In the genomic region with DNA sequence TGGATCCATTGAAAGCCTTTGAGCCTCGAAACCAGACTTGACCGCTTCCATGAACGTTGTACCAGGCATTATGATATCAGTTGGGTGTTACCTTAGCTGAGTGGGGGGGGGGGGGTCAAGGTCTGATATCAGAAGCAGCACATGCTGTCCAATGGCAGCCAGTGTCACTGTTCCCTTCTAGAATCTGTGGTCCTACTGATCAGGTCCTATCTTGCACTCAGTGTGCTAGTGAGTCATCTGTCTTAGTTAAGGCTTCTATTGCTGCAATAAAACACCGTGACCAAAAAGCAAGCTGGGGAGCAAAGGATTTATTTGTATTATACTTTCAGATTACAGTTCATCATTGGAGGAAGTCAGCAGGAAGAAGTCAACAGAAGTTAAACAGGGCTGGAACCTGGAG, we compare ENCODE assay signal across 17 mouse cellular contexts. TPM values are rescaled to one million over a fixed set of nuclear protein-coding genes. Genes with fewer than 3 reads are reported as not detected.
"Had no signal": no experiment of that assay in that cellular context is flagged by ENCODE, and none has a peak within 500 bp of the region (broad histone marks: within the 10 kb centered on the region; RNA-seq: fewer than 3 reads in every experiment).

No protein-coding gene starts in this region.

- ATAC-seq: midbrain, embryonic 16.5 days had no signal

- H3K4me2 ChIP-seq: limb, embryonic 15.5 days; lung, embryonic 14.5 days; midbrain, embryonic 12.5 days; neural tube, embryonic 13.5 days had no signal

- H3K27me3 ChIP-seq: limb, embryonic 15.5 days; megakaryocyte, embryonic 14.5 days; midbrain, embryonic 12.5 days; neural tube, embryonic 13.5 days had no signal

- H3K9me3 ChIP-seq: limb, embryonic 15.5 days; megakaryocyte, embryonic 14.5 days; midbrain, embryonic 12.5 days; neural tube, embryonic 13.5 days had no signal

- DNase-seq: kidney, adult 2 months; kidney, postnatal 25 days; layer of hippocampus, adult 9-11 months; layer of hippocampus, postnatal 36 days; lung, embryonic 14.5 days; lung, postnatal 10 days; right cerebral cortex, postnatal 25 days; thymus, postnatal 14 days had no signal

- H3K27ac ChIP-seq: limb, embryonic 15.5 days; macrophage; midbrain, embryonic 12.5 days; neural tube, embryonic 13.5 days had no signal

- H3K4me3 ChIP-seq: limb, embryonic 15.5 days; midbrain, embryonic 12.5 days; neural tube, embryonic 13.5 days had no signal

- H3K36me3 ChIP-seq: limb, embryonic 15.5 days; midbrain, embryonic 12.5 days; neural tube, embryonic 13.5 days had no signal

- H3K9ac ChIP-seq: limb, embryonic 15.5 days; lung, embryonic 14.5 days; midbrain, embryonic 12.5 days; neural tube, embryonic 13.5 days had no signal

RNA-seq across cellular contexts. Expression of gene Gpr171, which starts 38.2 kb away (rescaled TPM):
- total RNA-seq: layer of hippocampus, adult 18-20 months; layer of hippocampus, postnatal 36 days; left cerebral cortex, adult 8-10 months; left cerebral cortex, postnatal 25 days had no signal
